Mouse (Mus musculus): ENCODE measurements around the gene Pde4d.

Gene Pde4d

GRCm38 (mm10) chr13:109694293-109694692, 1244.5 kb downstream of the Pde4d start:
- CTCF ChIA-PET, result interaction anchor here in 1 of 4 experiments (0.7 kb wide), 1 partner anchor 141 kb away, joined by 3 read pairs; no protein-coding TSS in a partner anchor
- POLR2A ChIA-PET, result interaction anchor here in 2 of 4 experiments (0.7 to 1.9 kb wide), 3 partner anchors 8 to 429 kb away, joined by 4 to 8 read pairs (median 5); no protein-coding TSS in a partner anchor

DNA sequence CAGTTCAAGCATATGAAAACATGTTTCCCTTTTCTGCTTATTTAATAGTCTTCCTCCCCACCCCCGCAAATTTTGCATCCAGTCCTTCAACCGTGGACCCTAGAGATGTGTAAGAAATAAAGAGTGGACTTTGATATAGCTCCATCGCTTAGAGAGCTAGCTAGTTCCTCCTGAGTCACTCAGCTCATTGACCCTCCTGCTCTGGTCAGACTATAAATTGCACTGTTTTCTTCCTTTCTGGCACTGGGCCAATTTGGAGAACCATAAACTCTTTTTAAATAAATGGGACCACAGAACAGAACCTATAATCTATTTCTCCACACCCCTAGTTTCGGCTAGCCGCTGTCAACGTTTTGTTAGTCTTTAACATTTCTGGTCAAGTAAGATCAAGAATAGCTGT, 1245.3 kb downstream of the Pde4d start:
- ChIA-PET POLR2A (interaction anchor here in 2 of 4 experiments (0.6 to 1.9 kb wide), 5 partner anchors 9 to 1549 kb away, joined by 3 to 8 read pairs (median 4); no protein-coding TSS in a partner anchor), CTCF (interaction anchor here in 1 of 4 experiments (0.5 to 0.7 kb wide), 3 partner anchors 73 to 140 kb away, joined by 3 to 9 read pairs (median 4); no protein-coding TSS in a partner anchor)

DNA sequence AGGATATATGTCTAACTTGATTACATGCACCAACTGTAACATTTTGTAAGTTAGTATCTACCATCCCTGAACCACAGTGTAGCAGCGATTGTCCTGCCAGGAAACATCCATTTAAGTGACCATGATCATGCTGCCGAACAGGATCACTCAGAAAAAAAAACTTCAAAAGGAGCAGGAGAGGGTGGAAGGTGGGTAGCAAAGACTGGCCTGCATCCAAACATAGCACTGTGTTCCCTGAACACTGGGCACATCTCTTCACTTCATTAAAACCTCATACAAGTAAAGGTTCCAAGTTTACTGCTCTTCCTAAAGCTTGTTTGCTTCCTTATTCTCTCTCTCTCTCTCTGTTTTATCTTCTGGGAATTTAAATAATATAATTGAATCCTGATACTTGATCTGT, 1256.4 kb downstream of the Pde4d start:
- ChIA-PET CTCF (interaction anchor here in 2 of 4 experiments (0.6 kb wide), 2 partner anchors 23 to 467 kb away, joined by 3 read pairs; no protein-coding TSS in a partner anchor), POLR2A (interaction anchor here in 2 of 4 experiments (0.6 to 1.7 kb wide), 7 partner anchors 8 to 438 kb away, joined by 3 to 5 read pairs (median 3); no protein-coding TSS in a partner anchor)

DNA sequence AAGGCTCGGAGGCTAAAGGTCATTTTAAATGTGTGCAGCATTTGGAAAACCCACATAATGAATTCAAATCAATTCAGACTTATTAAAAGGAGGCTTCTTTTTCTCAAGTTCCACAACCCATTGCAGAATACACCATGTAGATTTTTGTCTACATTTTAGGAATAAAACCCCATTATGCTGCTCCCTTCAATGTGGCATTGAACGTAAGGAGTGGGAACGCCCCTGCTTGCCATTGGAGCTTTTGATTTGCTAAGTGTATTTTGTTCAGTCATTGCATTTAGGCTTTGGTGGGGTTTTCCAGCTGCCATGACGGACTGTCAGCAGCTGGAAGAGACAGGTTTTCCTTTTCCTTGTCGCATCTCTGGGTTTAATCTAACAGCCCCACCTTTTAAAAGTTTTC, 1256.8 kb downstream of the Pde4d start:
- CTCF ChIA-PET, result interaction anchor here in 1 of 4 experiments (0.6 kb wide), 1 partner anchor 467 kb away, joined by 3 read pairs; no protein-coding TSS in a partner anchor

DNA sequence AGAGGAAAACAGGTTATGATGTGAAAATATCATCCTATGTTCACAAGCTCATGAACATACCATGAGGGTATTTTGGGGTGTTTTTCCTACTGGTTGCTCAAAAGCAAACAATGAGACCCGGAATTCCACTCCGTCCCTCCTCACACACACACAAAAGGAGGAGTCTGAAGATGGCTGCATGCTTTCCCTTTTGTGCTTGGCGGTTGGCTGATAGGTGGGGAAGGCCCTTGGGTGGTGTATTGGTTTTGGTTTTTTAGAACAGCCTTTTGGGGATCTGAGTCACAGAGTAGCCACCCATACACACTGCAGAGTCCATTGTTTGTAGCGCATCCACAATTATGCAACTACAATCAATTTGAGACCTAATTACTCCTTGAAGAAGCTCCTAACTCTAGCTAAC, 1257.4 kb downstream of the Pde4d start:
- POLR2A ChIA-PET, result interaction anchor here in 2 of 4 experiments (0.6 to 1.7 kb wide), 10 partner anchors 10 to 211 kb away, joined by 3 to 8 read pairs (median 4); no protein-coding TSS in a partner anchor
- CTCF ChIA-PET, result interaction anchor here in 1 of 4 experiments (0.6 kb wide), 1 partner anchor 486 kb away, joined by 4 read pairs; no protein-coding TSS in a partner anchor

More for the DNA sequence above, 1256.8 kb downstream of the Pde4d start:
- POLR2A ChIA-PET, result interaction anchor here in 2 of 4 experiments (0.6 to 1.7 kb wide), 11 partner anchors 9 to 438 kb away, joined by 3 to 5 read pairs (median 3); no protein-coding TSS in a partner anchor

- POLR2A ChIA-PET, result no interaction called here
- CTCF ChIA-PET, result no interaction called here
Measured at GRCm38 (mm10) chr13:109708326-109708725, 1258.6 kb downstream of the Pde4d start.

DNA sequence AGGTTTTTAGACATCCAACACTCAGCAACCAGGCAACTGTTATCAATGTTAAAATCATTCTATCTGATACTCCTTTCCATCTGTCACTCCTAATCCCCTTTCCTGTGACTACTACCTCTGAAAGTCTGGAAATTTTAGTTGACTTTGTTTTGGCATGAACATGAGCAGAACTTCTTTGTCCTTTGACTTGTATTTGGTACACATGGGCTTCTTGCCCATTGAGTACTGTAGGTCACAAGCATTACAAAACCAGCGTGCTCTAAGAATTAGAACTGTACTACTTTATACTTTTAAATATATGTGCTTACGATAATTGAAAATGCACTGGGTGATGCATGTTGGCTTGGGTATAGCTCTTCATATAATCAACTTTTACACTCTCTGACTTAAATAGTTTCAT, 1264.8 kb downstream of the Pde4d start:
- ChIA-PET POLR2A (no interaction called here), CTCF (no interaction called here)

DNA sequence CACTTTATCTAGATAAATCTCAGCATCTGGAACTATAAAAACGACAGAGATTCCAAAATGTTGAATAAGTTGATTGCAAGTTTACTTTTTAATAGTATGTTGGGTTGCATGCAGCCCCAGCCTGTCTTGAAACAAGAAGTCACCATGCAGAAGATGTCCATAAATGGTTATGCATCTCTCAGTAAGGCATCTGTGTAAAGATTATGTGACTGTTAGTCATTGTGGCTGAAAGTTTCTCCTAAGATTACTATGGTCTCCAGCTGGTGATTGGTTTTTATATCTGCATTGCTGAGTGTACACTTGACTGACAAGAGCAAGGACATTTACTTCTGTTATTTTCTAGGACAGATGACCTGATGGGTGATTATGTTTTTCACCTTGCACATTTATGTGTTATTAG, 1265.6 kb downstream of the Pde4d start:
- POLR2A ChIA-PET, result interaction anchor here in 1 of 4 experiments (1.1 kb wide), 1 partner anchor 14 kb away, joined by 3 read pairs; no protein-coding TSS in a partner anchor
- CTCF ChIA-PET, result no interaction called here

GRCm38 (mm10) chr13:109720127-109720713, 1270.5 kb downstream of the Pde4d start:
- POLR2A ChIA-PET, result interaction anchor here in 1 of 4 experiments (1.1 to 1.4 kb wide), 2 partner anchors 44 to 96 kb away, joined by 3 read pairs; no protein-coding TSS in a partner anchor
- CTCF ChIA-PET, result interaction anchor here in 1 of 4 experiments (0.6 kb wide), 1 partner anchor 36 kb away, joined by 3 read pairs; no protein-coding TSS in a partner anchor

- POLR2A ChIA-PET, result interaction anchor here in 1 of 4 experiments (0.9 to 1.5 kb wide), 6 partner anchors 15 to 104 kb away, joined by 3 to 4 read pairs (median 3); no protein-coding TSS in a partner anchor
- CTCF ChIA-PET, result interaction anchor here in 1 of 4 experiments (0.5 kb wide), 1 partner anchor 431 kb away, joined by 3 read pairs; no protein-coding TSS in a partner anchor
Measured at GRCm38 (mm10) chr13:109722237-109723119, 1272.7 kb downstream of the Pde4d start.

GRCm38 (mm10) chr13:109727346-109727745, 1277.6 kb downstream of the Pde4d start:
- CTCF ChIA-PET, result no interaction called here
- POLR2A ChIA-PET, result interaction anchor here in 1 of 4 experiments (0.6 kb wide), 1 partner anchor 30 kb away, joined by 6 read pairs; no protein-coding TSS in a partner anchor

DNA sequence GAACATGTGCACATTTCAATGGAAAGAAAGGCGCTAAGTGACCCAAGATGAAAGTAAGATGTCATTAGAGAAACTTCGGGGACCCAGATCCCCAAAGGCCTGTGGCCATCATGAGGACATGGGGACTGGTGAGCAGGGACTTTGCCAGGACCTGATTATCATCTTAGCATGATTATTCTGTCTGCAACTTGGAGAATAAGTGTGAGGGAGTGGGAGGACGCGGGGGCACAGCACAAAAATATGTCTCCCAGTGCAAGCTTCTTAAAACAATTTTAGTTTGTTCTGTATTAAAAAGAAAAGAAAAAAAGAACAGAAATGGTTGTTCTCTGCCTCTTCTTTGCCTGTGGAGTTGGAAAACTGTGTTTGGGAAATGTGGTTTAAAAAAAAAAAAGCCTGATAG, 1279.9 kb downstream of the Pde4d start:
- ChIA-PET POLR2A (interaction anchor here in 1 of 4 experiments (0.7 kb wide), 1 partner anchor 425 kb away, joined by 3 read pairs; no protein-coding TSS in a partner anchor), CTCF (interaction anchor here in 1 of 4 experiments (0.9 kb wide), 1 partner anchor 500 kb away, joined by 3 read pairs; no protein-coding TSS in a partner anchor)

- ChIA-PET CTCF (no interaction called here), POLR2A (no interaction called here)
Measured at GRCm38 (mm10) chr13:109732655-109733376, 1283.1 kb downstream of the Pde4d start.

DNA sequence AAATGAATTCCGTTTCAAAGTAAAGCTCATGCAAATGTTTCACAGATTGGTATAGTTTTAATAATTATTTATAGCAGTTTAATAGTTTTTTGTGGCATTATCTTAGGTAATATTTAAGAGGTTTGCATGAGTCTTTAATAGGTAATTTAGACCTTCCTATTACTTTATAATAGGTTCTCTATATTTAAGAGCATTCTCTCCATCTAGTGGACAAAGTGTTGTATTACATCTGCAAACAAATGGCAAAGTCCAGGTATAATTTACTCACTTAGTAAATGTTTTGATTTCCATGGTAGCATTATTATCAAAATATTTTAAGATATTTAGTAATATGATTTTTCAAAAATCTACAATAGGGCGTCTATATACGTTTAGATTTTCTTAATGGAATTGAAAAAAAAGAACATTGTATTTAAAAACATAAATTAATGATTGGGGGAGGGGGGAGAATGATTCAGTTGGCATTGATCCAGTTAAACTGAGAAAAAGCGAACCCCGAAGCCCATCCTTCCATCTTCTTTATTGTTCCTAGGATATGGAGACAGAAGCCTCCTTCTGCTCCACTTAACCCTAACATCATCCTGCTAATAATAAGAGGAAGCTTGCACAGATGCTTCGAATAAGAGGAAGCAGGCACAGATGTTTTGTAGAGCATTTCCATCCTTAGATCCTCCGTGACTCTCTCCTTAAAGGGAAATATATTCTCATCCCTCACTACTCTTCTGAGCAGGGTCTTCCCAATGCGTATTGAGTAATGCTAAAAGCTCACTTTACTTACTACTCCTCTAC, 1286.7 kb downstream of the Pde4d start:
- POLR2A ChIA-PET, result interaction anchor here in 3 of 4 experiments (0.5 to 1.1 kb wide), 5 partner anchors 52 to 468 kb away, joined by 3 to 5 read pairs (median 3); no protein-coding TSS in a partner anchor
- CTCF ChIA-PET, result interaction anchor here (0.5 to 1.6 kb wide), 11 partner anchors 16 to 1578 kb away, joined by 3 to 6 read pairs (median 4); partner anchors contain the start of genes Ercc8 (in 1 of the 4) and Ndufaf2 (in 1 of the 4)

- ChIA-PET CTCF (interaction anchor here in 1 of 4 experiments (1.2 kb wide), 1 partner anchor 12 kb away, joined by 3 read pairs; no protein-coding TSS in a partner anchor), POLR2A (interaction anchor here in 1 of 4 experiments (0.8 to 1.4 kb wide), 4 partner anchors 20 to 135 kb away, joined by 3 to 4 read pairs (median 3); no protein-coding TSS in a partner anchor)
Measured at GRCm38 (mm10) chr13:109746492-109746891, 1296.7 kb downstream of the Pde4d start.

DNA sequence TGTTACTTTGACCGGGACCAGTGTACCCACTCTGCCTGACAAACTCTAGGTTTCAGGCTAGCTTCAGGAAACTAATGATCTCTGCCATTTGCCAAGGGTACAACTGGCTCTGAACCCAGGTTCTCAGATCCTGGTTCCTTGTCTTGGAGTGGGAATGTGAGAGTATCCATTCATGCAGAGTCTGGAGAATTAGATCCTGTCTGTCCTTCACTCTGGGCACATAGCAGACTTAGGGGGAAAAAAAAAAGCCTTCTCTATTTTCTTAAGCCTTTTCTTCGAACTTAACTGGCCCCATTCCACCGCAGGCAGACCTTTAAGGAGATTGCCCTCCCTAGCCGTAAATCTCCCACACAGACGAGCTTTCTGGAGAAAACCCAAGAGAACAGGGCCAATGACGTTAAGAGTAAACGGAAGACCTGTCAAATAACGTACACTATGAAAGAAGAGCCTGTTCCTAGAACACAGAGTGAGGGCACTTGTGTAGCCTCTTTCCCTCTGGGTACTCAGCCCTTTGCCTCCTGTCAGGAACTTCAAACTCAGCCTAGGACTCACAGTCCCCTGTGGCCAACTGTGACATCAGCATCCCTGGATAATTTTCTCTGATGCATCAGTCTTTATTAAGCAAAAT, 1302.6 kb downstream of the Pde4d start:
- ChIA-PET CTCF (interaction anchor here in 2 of 4 experiments (0.6 to 0.7 kb wide), 2 partner anchors 15 to 140 kb away, joined by 3 read pairs; no protein-coding TSS in a partner anchor), POLR2A (interaction anchor here in 2 of 4 experiments (1.2 to 1.7 kb wide), 2 partner anchors 140 to 152 kb away, joined by 3 to 4 read pairs; no protein-coding TSS in a partner anchor)
